Mouse (Mus musculus) stomach, postnatal 0 days (tissue): ENCODE results near the gene B9d2.

Experiments used
- CTCF ChIP-seq: IDR thresholded peaks from 2 replicates; pipeline ENCODE4 v1.5.1; 2016; ENCODE audit warnings: antibody characterized with exemption, low read depth, mild to moderate bottlenecking, moderate library complexity
- EP300 ChIP-seq: optimal IDR thresholded peaks from 2 replicates; pipeline ENCODE3; 2016; ENCODE audit warnings: antibody characterized with exemption

DNA sequence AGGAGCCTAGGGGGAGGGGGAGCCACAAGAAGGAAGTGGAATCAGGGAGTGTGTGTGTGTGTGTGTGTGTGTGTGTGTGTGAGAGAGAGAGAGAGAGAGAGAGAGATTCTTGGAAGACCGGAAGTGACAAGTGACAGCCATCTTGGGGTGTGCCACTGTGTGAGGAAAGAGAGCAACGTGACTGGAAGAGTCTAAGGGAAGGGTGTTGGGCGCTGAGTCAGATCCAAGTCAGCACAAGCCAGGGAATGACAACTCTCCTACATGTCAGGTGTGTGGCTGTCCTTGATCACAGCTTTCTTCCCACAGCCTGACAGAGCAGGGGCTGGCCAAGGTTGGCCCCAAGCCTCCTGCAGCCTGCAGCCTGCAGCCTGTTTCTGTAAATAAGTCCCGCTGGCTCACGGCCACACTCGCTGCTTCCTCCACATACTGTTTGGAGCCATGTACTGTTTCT, 25.2 kb downstream of the B9d2 start:
- TF ChIP-seq CTCF = no peak
- TF ChIP-seq EP300 = no peak
